Mouse (Mus musculus) embryonic facial prominence, embryonic 13.5 days (tissue): ENCODE results near the gene Mff. TPM values are rescaled to one million over a fixed set of nuclear protein-coding genes. Genes with fewer than 3 reads are reported as not detected.

Experiments used
- ATAC-seq: fragments of 200-750 bp; cut with Nextera tagmentation; 2 replicates; pipeline ENCODE4 v1.8.0; 2017; ENCODE audit warnings: low read depth; ENCODE audit not compliant: insufficient number of reproducible peaks, insufficient read depth, low FRiP score, low TSS enrichment
- H3K27ac ChIP-seq: fragments of 300-500 bp; sonication (generic); 2 replicates; pipeline ENCODE4 v1.5.1; 2015; ENCODE audit warnings: moderate library complexity, mild to moderate bottlenecking, inconsistent platforms
- H3K27me3 ChIP-seq: fragments of 300-500 bp; sonication (generic); 2 replicates; pipeline ENCODE4 v1.6.1; 2015; ENCODE audit warnings: mild to moderate bottlenecking, inconsistent platforms
- H3K36me3 ChIP-seq: fragments of 300-500 bp; sonication (generic); 2 replicates; pipeline ENCODE4 v1.6.1; 2015; ENCODE audit warnings: mild to moderate bottlenecking, inconsistent platforms
- H3K4me1 ChIP-seq: fragments of 300-500 bp; sonication (generic); 2 replicates; pipeline ENCODE4 v1.6.1; 2015; ENCODE audit warnings: inconsistent platforms
- H3K4me2 ChIP-seq: fragments of 300-500 bp; sonication (generic); 2 replicates; pipeline ENCODE4 v1.6.1; 2015; ENCODE audit warnings: moderate library complexity, mild to moderate bottlenecking, inconsistent platforms
- H3K4me3 ChIP-seq: fragments of 300-500 bp; sonication (generic); 2 replicates; pipeline ENCODE4 v1.5.1; 2015; ENCODE audit warnings: mild to moderate bottlenecking, inconsistent platforms
- H3K9ac ChIP-seq: fragments of 300-500 bp; sonication (generic); 2 replicates; pipeline ENCODE4 v1.6.1; 2015; ENCODE audit warnings: mild to moderate bottlenecking, inconsistent platforms
- H3K9me3 ChIP-seq: fragments of 300-500 bp; sonication (generic); 2 replicates; pipeline ENCODE4 v1.6.1; 2016; ENCODE audit warnings: inconsistent platforms
- WGBS: fragments of 180-500 bp; shearing (Covaris S2); methylation state at CpG from one replicate; pipeline ENCODE4 v1.1.7; 2015; ENCODE audit warnings: mixed read lengths; 5-methylcytosine and 5-hydroxymethylcytosine counted together
- polyA plus RNA-seq: library from polyadenylated mRNA; unstranded; fragments of >200 nt; fragmentation: Nextera tagmentation; extraction: Ambion mirVana; gene quantifications from 2 replicates; pipeline ENCODE4 v1.2.1, GENCODE M21; 2015

The Mff gene
- polyA plus RNA-seq, 1 experiment from 2014 or later, result 219 TPM

- no peak overlapping the region for H3K4me2 ChIP-seq
- H3K36me3 ChIP-seq, result peaks cover 44% of the 10 kb centered on the region
- no peak for ATAC-seq
- H3K4me3 ChIP-seq, result no peak overlapping the region
- H3K9me3 ChIP-seq, result no peaks in the 10 kb centered on the region
- 88% methylated on average over 7 of the region's 7 CpGs for whole genome bisulfite sequencing
- no peak overlapping the region for H3K9ac ChIP-seq
- no peak overlapping the region for H3K27ac ChIP-seq
- no peaks in the 10 kb centered on the region for H3K27me3 ChIP-seq
- H3K4me1 ChIP-seq, result no peaks in the 10 kb centered on the region
Measured at GRCm38 (mm10) chr1:82741539-82741938, 16.8 kb downstream of the Mff start.

- no peak overlapping the region for H3K4me2 ChIP-seq
- no peaks in the 10 kb centered on the region for H3K27me3 ChIP-seq
- no peak overlapping the region for H3K9ac ChIP-seq
- H3K36me3 ChIP-seq, result peaks cover 36% of the 10 kb centered on the region
- H3K9me3 ChIP-seq, result no peaks in the 10 kb centered on the region
- ATAC-seq, result no peak
- no peak overlapping the region for H3K27ac ChIP-seq
- 93% methylated on average over 3 of the region's 3 CpGs for WGBS
- no peaks in the 10 kb centered on the region for H3K4me1 ChIP-seq
- H3K4me3 ChIP-seq, result no peak overlapping the region
Measured at GRCm38 (mm10) chr1:82743962-82744361, 19.3 kb downstream of the Mff start.

GRCm38 (mm10) chr1:82746408-82746807 lies 21.7 kb downstream of the Mff start:
- Histone ChIP-seq H3K9ac (no peak overlapping the region), H3K27me3 (no peaks in the 10 kb centered on the region), H3K4me3 (no peak overlapping the region), H3K36me3 (peaks cover 30% of the 10 kb centered on the region), H3K27ac (no peak overlapping the region), H3K9me3 (no peaks in the 10 kb centered on the region), H3K4me1 (no peaks in the 10 kb centered on the region), H3K4me2 (no peak overlapping the region)
- ATAC-seq, result no peak
- WGBS, result 59% methylated on average over 4 of the region's 4 CpGs

GRCm38 (mm10) chr1:82747714-82748452 lies 23.2 kb downstream of the Mff start:
- 91% methylated on average over 2 of the region's 2 CpGs for WGBS
- Histone ChIP-seq H3K36me3 (peaks cover 25% of the 10 kb centered on the region), H3K9ac (no peak overlapping the region), H3K27me3 (no peaks in the 10 kb centered on the region), H3K4me3 (no peak overlapping the region), H3K4me2 (no peak overlapping the region), H3K9me3 (no peaks in the 10 kb centered on the region), H3K27ac (no peak overlapping the region), H3K4me1 (no peaks in the 10 kb centered on the region)
- no peak for ATAC-seq

- Histone ChIP-seq H3K36me3 (peaks cover 32% of the 10 kb centered on the region), H3K27ac (no peak overlapping the region), H3K27me3 (no peaks in the 10 kb centered on the region), H3K9ac (no peak overlapping the region), H3K4me2 (no peak overlapping the region), H3K9me3 (no peaks in the 10 kb centered on the region), H3K4me1 (no peaks in the 10 kb centered on the region), H3K4me3 (no peak overlapping the region)
- WGBS, result 91% methylated on average over 1 of the region's 1 CpGs
- ATAC-seq, result no peak
Measured at GRCm38 (mm10) chr1:82759520-82759919, 34.8 kb downstream of the Mff start.

- no peaks in the 10 kb centered on the region for H3K9me3 ChIP-seq
- H3K4me3 ChIP-seq, result no peak overlapping the region
- H3K27me3 ChIP-seq, result no peaks in the 10 kb centered on the region
- H3K27ac ChIP-seq, result no peak overlapping the region
- H3K9ac ChIP-seq, result no peak overlapping the region
- H3K4me1 ChIP-seq, result no peaks in the 10 kb centered on the region
- H3K4me2 ChIP-seq, result no peak overlapping the region
- peaks cover 13% of the 10 kb centered on the region; the same call in 1 of the 2 replicates for H3K36me3 ChIP-seq
- no peak for ATAC-seq
- WGBS, result 92% methylated on average over 8 of the region's 8 CpGs
Measured at GRCm38 (mm10) chr1:82761454-82762169, 36.9 kb downstream of the Mff start.

- Histone ChIP-seq H3K36me3 (peaks cover 13% of the 10 kb centered on the region; the same call in 1 of the 2 replicates), H3K9me3 (no peaks in the 10 kb centered on the region), H3K4me3 (no peak overlapping the region), H3K4me2 (no peak overlapping the region), H3K27ac (no peak overlapping the region), H3K27me3 (no peaks in the 10 kb centered on the region), H3K4me1 (no peaks in the 10 kb centered on the region), H3K9ac (no peak overlapping the region)
- ATAC-seq, result no peak
- WGBS, result 88% methylated on average over 1 of the region's 1 CpGs
Measured at GRCm38 (mm10) chr1:82762274-82762673, 37.6 kb downstream of the Mff start.

- Histone ChIP-seq H3K4me3 (no peak overlapping the region), H3K27me3 (no peaks in the 10 kb centered on the region), H3K4me2 (no peak overlapping the region), H3K27ac (no peak overlapping the region), H3K9ac (no peak overlapping the region), H3K4me1 (no peaks in the 10 kb centered on the region), H3K36me3 (0 out of 2 replicates have a peak, but pooled peaks cover 8% of the 10 kb centered on the region), H3K9me3 (no peaks in the 10 kb centered on the region)
- WGBS, result 48% methylated on average over 1 of the region's 1 CpGs
- ATAC-seq, result no peak
Measured at GRCm38 (mm10) chr1:82766227-82766626, 41.5 kb downstream of the Mff start.

- Histone ChIP-seq H3K4me2 (no peak overlapping the region), H3K27ac (no peak overlapping the region), H3K27me3 (no peaks in the 10 kb centered on the region), H3K4me3 (no peak overlapping the region), H3K9me3 (no peaks in the 10 kb centered on the region), H3K9ac (no peak overlapping the region), H3K4me1 (no peaks in the 10 kb centered on the region), H3K36me3 (0 out of 2 replicates have a peak, but pooled peaks cover 6% of the 10 kb centered on the region)
- 73% methylated on average over 4 of the region's 4 CpGs for WGBS
- ATAC-seq, result no peak
Measured at GRCm38 (mm10) chr1:82766641-82767040, 42.0 kb downstream of the Mff start.

GRCm38 (mm10) chr1:82768269-82768668 lies 43.6 kb downstream of the Mff start, which contains the start of gene Tm4sf20:
Gene Tm4sf20 (minus strand): TSS chr1:82768461.
- H3K4me2 ChIP-seq, result no peak within 1 kb of the TSS
- no peak within 1 kb of the TSS for H3K4me3 ChIP-seq
- H3K27ac ChIP-seq, result no peak within 1 kb of the TSS
- H3K4me1 ChIP-seq, result no peaks in the 10 kb centered on the region
- H3K27me3 ChIP-seq, result no peaks in the 10 kb centered on the region
- H3K36me3 ChIP-seq, result no peaks in the 10 kb centered on the region
- ATAC-seq, result no peak
- H3K9me3 ChIP-seq, result no peaks in the 10 kb centered on the region
- WGBS, result 73% methylated on average over 5 of the region's 5 CpGs
- no peak within 1 kb of the TSS for H3K9ac ChIP-seq

GRCm38 (mm10) chr1:82771022-82771586 lies 46.4 kb downstream of the Mff start, which contains the start of gene Gm47791:
Gene Gm47791 (minus strand): TSS chr1:82771243.
- WGBS, result 86% methylated on average over 15 of the region's 15 CpGs
- no peaks in the 10 kb centered on the region for H3K36me3 ChIP-seq

More at GRCm38 (mm10) chr1:82771022-82771586, 46.4 kb downstream of the Mff start, which contains the start of gene Gm47791:
- no peak for ATAC-seq
- Histone ChIP-seq H3K9ac (no peak within 1 kb of the TSS), H3K4me2 (no peak within 1 kb of the TSS), H3K27ac (no peak within 1 kb of the TSS), H3K4me1 (no peaks in the 10 kb centered on the region), H3K27me3 (no peaks in the 10 kb centered on the region), H3K9me3 (no peaks in the 10 kb centered on the region), H3K4me3 (no peak within 1 kb of the TSS)
